Mouse (Mus musculus) gastrocnemius, postnatal 4 days (tissue): Measurements from ENCODE around the gene Abca17. TPM values are rescaled to one million over a fixed set of nuclear protein-coding genes. Genes with fewer than 3 reads are reported as not detected.
A peak's percentile ranks its signal among the peaks of the same experiment; 100 is the strongest.

Experiments
- DNase-seq, 2 experiments: peaks; one replicate each; pipeline ENCODE4 v3.0.0; 2021 to 2022; ENCODE audit warnings: low spot score in 2 of 2, mixed read lengths in 2 of 2
- long read RNA-seq, 2 experiments: library from polyadenylated mRNA; stranded (forward); transcript quantifications; one replicate each; pipeline ENCODE4 v2.0.0; 2021
- total RNA-seq, 2 experiments: library from RNA; stranded (reverse); gene quantifications; 2 replicates each; pipeline ENCODE4 v1.2.3; 2021

The Abca17 gene
- total RNA-seq: under 1 TPM in 1 of 2 experiments, not detected in 1; 0.10 TPM
- long read RNA-seq, experiment 1: 0 reads
- long read RNA-seq, experiment 2: 0 reads

GRCm38 (mm10) chr17:24350926-24351759, at the start of gene Abca17:
Abca17 (minus strand) TSS chr17:24351068.
- peak in 1 of 2 experiments; percentile 23 for DNase-seq

- DNase-seq: no peak
Measured at GRCm38 (mm10) chr17:24394456-24394855, 43.6 kb upstream of the Abca17 start.

DNA sequence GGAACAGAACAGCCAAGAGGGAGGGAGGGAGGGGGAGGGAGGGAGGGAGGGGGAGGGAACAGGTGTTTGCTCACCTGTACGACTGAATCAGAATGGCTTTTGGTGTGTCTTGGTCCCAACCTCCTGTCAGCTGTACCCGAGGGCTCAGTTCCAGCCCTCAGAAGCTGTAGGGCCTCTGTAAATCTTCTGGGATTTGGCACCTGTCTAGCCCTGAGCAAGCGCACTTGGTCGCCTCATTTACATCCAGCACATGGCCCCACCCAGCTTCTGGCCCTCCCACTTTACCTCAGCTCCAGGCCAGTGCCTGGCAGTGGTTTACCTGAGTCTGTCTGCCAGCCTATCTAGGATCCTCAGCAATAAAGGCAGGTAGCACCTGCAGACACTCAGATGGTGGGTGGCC, 42.7 kb upstream of the Abca17 start:
- no peak for DNase-seq

DNA sequence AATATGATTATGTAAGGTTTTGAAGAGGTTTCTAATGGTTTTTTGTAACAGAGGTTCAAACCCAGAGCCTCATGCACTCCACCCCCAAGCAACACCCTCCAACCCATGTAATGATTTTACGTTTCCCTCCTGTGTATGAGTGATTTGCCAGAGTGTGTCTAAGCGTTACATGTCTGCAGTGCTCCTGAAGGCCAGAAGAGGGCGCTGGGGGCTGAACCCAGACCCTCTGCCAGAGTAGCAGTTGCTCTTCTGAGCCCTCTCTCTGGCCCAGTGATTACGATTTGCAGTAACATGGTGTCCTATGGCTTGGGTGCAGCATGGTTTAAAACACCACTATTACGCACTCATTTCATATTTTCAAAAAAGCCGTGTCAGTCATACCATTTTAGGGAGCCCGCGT, 40.3 kb upstream of the Abca17 start:
- DNase-seq: no peak

DNA sequence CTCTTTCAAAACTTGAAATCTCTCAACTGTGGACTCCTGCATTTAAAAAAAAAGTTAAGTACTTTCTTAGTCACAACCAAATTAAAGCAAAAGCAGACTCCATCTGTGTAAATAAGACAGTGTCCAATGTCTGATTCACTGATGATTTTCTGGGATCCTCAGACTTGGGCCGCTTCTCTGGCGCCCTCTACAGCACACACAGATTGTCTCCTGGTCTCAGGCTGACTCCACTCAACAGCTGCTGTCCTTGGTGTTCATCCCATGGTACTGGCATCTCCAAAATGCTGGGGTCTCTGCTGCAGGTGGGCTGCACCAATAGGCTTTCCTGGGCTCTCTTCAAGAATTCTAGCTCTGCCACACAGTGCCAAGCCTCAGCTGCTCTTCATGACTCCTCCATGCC, 39.0 kb upstream of the Abca17 start:
- peak in 1 of 2 experiments; percentile 40 for DNase-seq

- DNase-seq: no peak
Measured at GRCm38 (mm10) chr17:24388711-24389110, 37.8 kb upstream of the Abca17 start.

- DNase-seq: no peak
Measured at GRCm38 (mm10) chr17:24383789-24384188, 32.9 kb upstream of the Abca17 start.

DNA sequence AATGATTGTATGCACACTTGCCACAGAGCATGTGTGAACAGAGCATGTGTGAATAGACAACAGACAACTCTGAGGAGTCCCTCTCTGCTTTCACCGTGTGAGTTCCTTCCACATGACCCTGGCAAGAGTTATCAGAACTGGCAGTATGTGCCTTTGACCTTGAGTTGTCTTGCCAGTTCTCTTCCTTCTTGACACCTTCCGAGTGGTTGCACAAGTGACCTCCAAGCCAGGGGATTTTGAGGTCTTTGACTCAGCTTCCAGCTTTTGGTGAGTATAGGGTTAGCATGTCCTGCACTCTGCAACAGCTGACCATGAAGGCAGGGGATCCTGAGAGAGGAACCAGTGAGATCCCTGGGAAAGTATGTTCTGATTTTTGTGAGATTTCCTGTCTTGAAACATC, 27.6 kb upstream of the Abca17 start:
- DNase-seq: no peak

- DNase-seq: no peak
Measured at GRCm38 (mm10) chr17:24375886-24376285, 25.0 kb upstream of the Abca17 start.

GRCm38 (mm10) chr17:24375094-24375712, 24.3 kb upstream of the Abca17 start:
- DNase-seq: no peak

GRCm38 (mm10) chr17:24365863-24366262, 15.0 kb upstream of the Abca17 start:
- no peak for DNase-seq

DNA sequence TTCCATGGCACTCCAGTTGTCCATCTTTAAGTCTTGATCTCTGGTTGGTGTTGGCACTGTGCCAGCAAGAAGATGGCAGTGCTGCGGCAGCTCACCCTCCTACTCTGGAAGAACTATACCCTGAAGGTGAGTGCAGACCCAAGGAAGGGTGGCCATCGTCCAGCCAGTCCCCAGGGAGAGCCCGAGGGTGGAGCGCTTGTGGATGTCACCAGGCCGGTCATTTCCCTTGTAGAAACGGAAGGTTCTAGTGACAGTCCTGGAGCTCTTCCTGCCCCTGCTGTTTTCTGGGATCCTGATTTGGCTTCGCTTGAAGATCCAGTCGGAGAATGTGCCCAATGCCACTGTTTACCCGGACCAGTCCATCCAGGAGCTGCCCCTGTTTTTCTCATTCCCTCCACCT, 13.6 kb upstream of the Abca17 start:
- no peak for DNase-seq

GRCm38 (mm10) chr17:24362527-24362926, 11.7 kb upstream of the Abca17 start:
- no peak for DNase-seq

- no peak for DNase-seq
Measured at GRCm38 (mm10) chr17:24361291-24361690, 10.4 kb upstream of the Abca17 start.

GRCm38 (mm10) chr17:24360841-24361240, 10.0 kb upstream of the Abca17 start:
- no peak for DNase-seq

DNA sequence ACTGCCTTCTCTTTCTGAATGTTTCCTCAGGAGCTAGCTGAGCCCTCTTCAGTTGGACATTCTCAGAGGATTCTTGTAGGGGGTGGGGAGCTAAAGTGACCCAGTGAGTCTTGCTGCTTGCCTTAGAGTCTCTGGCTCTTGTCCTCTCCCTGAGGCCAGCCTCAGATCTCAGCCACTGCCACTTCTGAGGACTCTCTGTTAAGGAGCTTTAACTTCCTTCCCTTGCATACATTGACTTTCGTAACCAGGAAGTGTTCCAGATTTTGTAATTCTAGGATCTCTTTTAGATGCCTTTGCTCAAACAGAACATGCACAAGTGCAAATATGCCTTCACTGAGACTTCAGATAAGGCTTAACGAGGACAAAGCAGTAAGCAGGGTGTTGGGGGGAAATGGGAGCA, 9.0 kb upstream of the Abca17 start:
- no peak for DNase-seq

DNA sequence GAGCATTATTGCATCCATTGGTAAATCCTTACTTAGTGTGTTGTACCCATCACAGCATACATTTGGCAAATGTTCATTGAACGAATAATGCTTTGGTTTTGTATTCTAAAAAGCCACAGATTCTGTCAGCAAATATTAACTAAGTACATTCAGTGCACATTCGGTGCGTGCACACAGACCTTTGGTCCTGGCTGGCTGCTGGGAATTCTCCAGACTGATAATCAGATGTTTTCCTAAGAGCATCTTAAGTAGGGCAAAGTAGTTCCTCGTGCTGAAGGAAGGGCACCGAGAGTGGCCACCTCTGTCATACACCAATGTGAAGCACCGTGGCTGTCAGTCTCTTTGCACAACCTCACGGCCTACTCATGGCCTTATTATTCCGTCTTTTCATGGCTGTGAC, 8.1 kb upstream of the Abca17 start:
- DNase-seq: no peak

DNA sequence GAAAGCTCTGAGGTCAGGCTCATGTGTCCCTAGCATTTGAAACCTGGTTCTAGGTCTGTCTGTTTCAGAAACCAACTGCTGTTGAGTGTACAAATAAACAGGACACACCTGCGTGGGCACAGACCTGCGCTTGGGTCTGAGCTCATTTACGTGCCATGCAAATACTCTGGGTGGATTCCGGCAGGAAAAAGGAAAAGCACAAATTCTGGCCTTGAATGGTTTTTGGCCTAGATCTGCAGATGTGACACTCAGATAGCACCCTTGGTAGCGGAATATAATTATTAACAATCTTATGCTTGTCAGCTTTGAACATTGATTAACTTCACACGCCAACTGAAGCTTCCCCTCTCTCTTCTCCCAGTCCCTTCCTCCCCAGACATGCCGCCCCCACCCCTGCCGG, 4.4 kb upstream of the Abca17 start:
- no peak for DNase-seq

GRCm38 (mm10) chr17:24353960-24354359, 3.1 kb upstream of the Abca17 start:
- DNase-seq: no peak

- no peak for DNase-seq
Measured at GRCm38 (mm10) chr17:24352370-24353194, 1.7 kb upstream of the Abca17 start.

- DNase-seq: peak; percentile 86 to 90
Measured at GRCm38 (mm10) chr17:24351760-24352357, 991 bp upstream of the Abca17 start, which contains the start of gene Abca3. Abca3 (plus strand) TSS chr17:24351950.
